Mouse (Mus musculus) forebrain, embryonic 13.5 days (tissue): ENCODE measurements around the gene Grin2c. TPM values are rescaled to one million over a fixed set of nuclear protein-coding genes. Genes with fewer than 3 reads are reported as not detected.

Experiments used
- ATAC-seq: fragments of 200-750 bp; cut with Nextera tagmentation; 2 replicates; pipeline ENCODE4 v1.8.0; 2017
- H3K27ac ChIP-seq: fragments of 300-500 bp; sonication (generic); 2 replicates; pipeline ENCODE4 v1.5.1; 2015; ENCODE audit warnings: inconsistent platforms, mild to moderate bottlenecking, moderate library complexity
- H3K27me3 ChIP-seq: fragments of 300-500 bp; sonication (generic); 2 replicates; pipeline ENCODE4 v1.6.1; 2015; ENCODE audit warnings: mild to moderate bottlenecking, inconsistent platforms
- H3K36me3 ChIP-seq: fragments of 300-500 bp; sonication (generic); 2 replicates; pipeline ENCODE4 v1.6.1; 2015; ENCODE audit warnings: mild to moderate bottlenecking, inconsistent platforms; ENCODE audit not compliant: poor library complexity, severe bottlenecking
- H3K4me1 ChIP-seq: fragments of 300-500 bp; sonication (generic); 2 replicates; pipeline ENCODE4 v1.6.1; 2015; ENCODE audit warnings: inconsistent platforms
- H3K4me2 ChIP-seq: fragments of 300-500 bp; sonication (generic); 2 replicates; pipeline ENCODE4 v1.6.1; 2015; ENCODE audit warnings: inconsistent platforms, mild to moderate bottlenecking, moderate library complexity
- H3K4me3 ChIP-seq: fragments of 300-500 bp; sonication (generic); 2 replicates; pipeline ENCODE4 v1.5.1; 2015; ENCODE audit warnings: mild to moderate bottlenecking, inconsistent platforms
- H3K9ac ChIP-seq: fragments of 300-500 bp; sonication (generic); 2 replicates; pipeline ENCODE4 v1.6.1; 2015; ENCODE audit warnings: mild to moderate bottlenecking, inconsistent platforms
- H3K9me3 ChIP-seq: fragments of 300-500 bp; sonication (generic); replicated peaks from 2 replicates; pipeline ENCODE4 v1.6.1; 2016; ENCODE audit warnings: inconsistent platforms
- WGBS: fragments of 180-500 bp; shearing (Covaris S2); methylation state at CpG from one replicate; pipeline ENCODE4 v1.1.7; 2015; 5-methylcytosine and 5-hydroxymethylcytosine counted together
- polyA plus RNA-seq: library from polyadenylated mRNA; unstranded; fragments of >200 nt; fragmentation: Nextera tagmentation; extraction: Ambion mirVana; gene quantifications from 2 replicates; pipeline ENCODE4 v1.2.1, GENCODE M21; 2015

Grin2c gene
- polyA plus RNA-seq, 1 experiment from 2014 or later: not detected

DNA sequence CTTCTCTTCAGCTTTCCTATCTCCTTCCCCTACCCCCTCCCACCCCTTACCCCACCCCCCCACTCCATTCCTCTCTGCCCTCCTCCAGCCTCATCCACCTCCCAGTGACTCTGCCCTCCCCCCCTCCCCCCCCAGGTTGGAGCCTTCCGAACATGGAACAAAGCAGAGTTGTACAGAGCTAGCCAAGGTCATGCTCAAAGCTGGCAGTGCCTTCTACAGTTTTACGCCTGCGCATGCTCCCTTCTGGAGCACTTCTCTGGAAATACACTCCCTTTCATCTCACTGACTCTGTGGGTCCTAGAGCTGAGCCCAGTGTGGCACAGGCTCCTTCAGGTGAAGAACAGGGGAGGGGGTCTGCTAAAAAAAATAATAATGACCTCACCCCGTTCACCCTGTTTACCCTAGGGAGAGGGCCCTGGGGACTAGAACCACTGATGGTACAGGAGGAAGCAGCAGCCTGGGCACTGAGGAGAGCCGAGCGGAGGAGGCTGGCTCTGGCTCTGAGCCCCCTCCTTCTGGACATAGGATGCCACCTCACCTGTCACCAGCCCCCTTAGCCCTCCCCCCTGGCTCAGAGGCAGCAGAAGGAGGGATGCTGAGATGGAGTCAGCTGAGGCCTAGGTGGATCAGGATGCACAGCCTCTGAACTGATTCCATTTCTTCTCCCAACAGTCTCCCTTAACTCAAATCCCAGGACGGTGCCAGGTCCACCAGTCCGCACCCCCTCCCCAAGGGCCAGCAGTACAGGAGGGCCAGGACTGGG, 15.9 kb upstream of the Grin2c start:
- no peak for ATAC-seq
- Histone ChIP-seq H3K9ac (no peak overlapping the region), H3K27me3 (no peaks in the 10 kb centered on the region), H3K4me1 (peaks cover 13% of the 10 kb centered on the region), H3K9me3 (no peaks in the 10 kb centered on the region), H3K27ac (no peak overlapping the region), H3K36me3 (no peaks in the 10 kb centered on the region), H3K4me2 (no peak overlapping the region), H3K4me3 (no peak overlapping the region)
- WGBS: 85% methylated on average over 8 of the region's 8 CpGs

DNA sequence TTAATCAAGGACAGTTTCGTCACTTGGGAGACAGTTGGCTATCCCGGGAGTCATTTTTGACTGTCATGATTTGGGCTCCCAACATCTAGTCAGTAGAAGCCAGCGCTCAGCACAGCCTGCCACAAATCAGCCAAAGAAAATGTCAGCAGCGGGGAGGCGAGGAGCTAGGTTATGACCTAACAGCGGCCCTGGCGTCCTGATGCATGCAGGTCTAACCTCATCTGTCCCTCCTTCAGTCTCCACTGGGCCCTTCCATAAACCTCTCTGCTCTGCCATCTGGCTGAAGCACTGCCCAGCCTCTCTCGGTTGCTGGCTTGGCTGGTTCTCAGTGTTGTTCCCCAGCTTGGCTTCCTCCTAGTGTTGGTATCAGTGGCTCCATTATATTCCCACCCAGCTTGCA, 15.3 kb upstream of the Grin2c start:
- Histone ChIP-seq H3K4me2 (no peak overlapping the region), H3K27me3 (no peaks in the 10 kb centered on the region), H3K27ac (no peak overlapping the region), H3K36me3 (no peaks in the 10 kb centered on the region), H3K4me3 (no peak overlapping the region), H3K9ac (no peak overlapping the region), H3K9me3 (no peaks in the 10 kb centered on the region), H3K4me1 (peaks cover 17% of the 10 kb centered on the region)
- no peak for ATAC-seq
- WGBS: 81% methylated on average over 8 of the region's 8 CpGs

- Histone ChIP-seq H3K4me2 (no peak overlapping the region), H3K27ac (no peak overlapping the region)
- 63% methylated on average over 1 of the region's 1 CpGs for WGBS
These were observed 12.7 kb upstream of the Grin2c start for GRCm38 (mm10) chr11:115279726-115280125.

DNA sequence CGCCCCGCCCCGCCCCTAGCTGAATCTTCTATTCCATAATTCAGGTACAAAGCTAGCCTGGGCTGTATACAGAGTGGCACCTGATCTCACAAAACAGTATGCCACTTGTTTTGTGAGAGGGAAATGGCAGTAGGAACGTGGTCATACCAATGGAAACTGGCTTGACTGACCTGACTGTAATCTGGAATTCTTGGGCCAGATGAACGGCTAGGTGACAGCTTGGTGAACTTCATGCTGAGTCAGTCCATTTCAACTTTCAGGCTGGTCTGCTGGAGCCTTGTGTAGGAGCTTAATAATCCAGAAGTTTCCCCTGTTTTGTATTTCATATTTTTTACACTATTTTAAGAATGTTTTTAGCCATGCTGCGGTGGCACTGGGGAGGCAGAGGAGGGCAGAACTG, 11.1 kb upstream of the Grin2c start:
- Histone ChIP-seq H3K36me3 (no peaks in the 10 kb centered on the region), H3K9me3 (no peaks in the 10 kb centered on the region), H3K4me1 (peaks cover 26% of the 10 kb centered on the region), H3K9ac (no peak overlapping the region), H3K4me2 (peak overlapping the region; percentile 71), H3K4me3 (no peak overlapping the region), H3K27me3 (no peaks in the 10 kb centered on the region), H3K27ac (no peak overlapping the region)
- no peak for ATAC-seq
- WGBS: 75% methylated on average over 6 of the region's 6 CpGs

More at GRCm38 (mm10) chr11:115279726-115280125, 12.7 kb upstream of the Grin2c start:
- H3K4me1 ChIP-seq: peaks cover 26% of the 10 kb centered on the region
- H3K36me3 ChIP-seq: no peaks in the 10 kb centered on the region
- no peak overlapping the region for H3K4me3 ChIP-seq
- H3K9me3 ChIP-seq: no peaks in the 10 kb centered on the region
- ATAC-seq: no peak
- no peaks in the 10 kb centered on the region for H3K27me3 ChIP-seq
- no peak overlapping the region for H3K9ac ChIP-seq

DNA sequence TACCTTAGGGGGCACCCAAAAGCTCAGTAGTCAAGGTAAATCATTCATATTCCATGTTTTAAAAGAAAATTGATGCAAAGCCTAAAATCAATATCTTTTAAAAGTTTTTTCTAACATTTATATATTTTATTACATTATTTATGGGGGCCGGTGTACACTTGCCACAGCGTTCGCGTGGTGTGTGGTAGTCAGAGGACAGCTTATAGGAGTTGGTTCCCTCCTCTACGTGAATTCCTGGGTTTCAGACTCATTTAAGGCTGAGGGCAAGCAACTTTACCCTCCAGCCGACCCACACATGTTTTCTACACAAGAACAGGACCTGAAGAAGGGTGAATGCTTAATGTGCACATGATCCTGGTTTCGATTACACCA, 10.5 kb upstream of the Grin2c start:
- no peaks in the 10 kb centered on the region for H3K36me3 ChIP-seq
- peak overlapping the region; percentile 71 for H3K4me2 ChIP-seq
- ATAC-seq: no peak
- H3K9me3 ChIP-seq: no peaks in the 10 kb centered on the region
- H3K9ac ChIP-seq: peak overlapping the region; percentile 66
- WGBS: 23% methylated on average over 7 of the region's 7 CpGs
- peak overlapping the region; percentile 67 for H3K4me3 ChIP-seq
- H3K27ac ChIP-seq: peak overlapping the region; percentile 72
- H3K4me1 ChIP-seq: peaks cover 26% of the 10 kb centered on the region
- H3K27me3 ChIP-seq: no peaks in the 10 kb centered on the region

GRCm38 (mm10) chr11:115276780-115277603, 9.9 kb upstream of the Grin2c start, which contains the start of gene Fdxr:
Fdxr (minus strand) TSS chr11:115277050.
- no peaks in the 10 kb centered on the region for H3K9me3 ChIP-seq

DNA sequence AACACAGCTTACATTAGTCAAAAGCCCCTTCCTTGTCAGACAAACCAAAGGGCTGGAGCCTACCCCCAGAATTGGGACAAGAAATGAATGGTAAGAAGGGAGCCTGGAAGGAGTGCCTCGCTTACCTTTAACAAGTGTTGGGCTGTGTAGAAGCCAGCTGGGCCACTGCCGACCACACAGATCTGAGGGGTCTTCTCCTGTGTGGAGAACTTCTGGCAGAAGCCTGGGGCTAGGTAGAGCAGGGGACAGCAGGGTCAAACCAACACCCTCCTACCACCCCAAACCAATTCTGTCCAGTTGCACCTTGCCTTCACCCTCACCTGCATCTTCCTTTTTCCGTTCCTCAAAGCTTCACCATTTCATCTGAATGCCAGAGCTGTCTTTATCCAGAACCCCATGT, 8.9 kb upstream of the Grin2c start:
- Histone ChIP-seq H3K4me3 (peak overlapping the region; percentile 67), H3K9ac (peak overlapping the region; percentile 80), H3K4me2 (peak overlapping the region; percentile 83), H3K4me1 (peaks cover 26% of the 10 kb centered on the region), H3K27me3 (no peaks in the 10 kb centered on the region), H3K36me3 (0 out of 2 replicates have a peak, but pooled peaks cover 7% of the 10 kb centered on the region), H3K9me3 (no peaks in the 10 kb centered on the region), H3K27ac (peak overlapping the region; percentile 86; the same call in 1 of the 2 replicates)
- WGBS: 66% methylated on average over 3 of the region's 3 CpGs
- ATAC-seq: no peak

More at GRCm38 (mm10) chr11:115276780-115277603, 9.9 kb upstream of the Grin2c start, which contains the start of gene Fdxr:
- Histone ChIP-seq H3K4me3 (peak within 1 kb of the TSS; percentile 67), H3K4me1 (peaks cover 26% of the 10 kb centered on the region), H3K27ac (peak within 1 kb of the TSS; percentile 86), H3K4me2 (peak within 1 kb of the TSS; percentile 83), H3K27me3 (no peaks in the 10 kb centered on the region), H3K9ac (peak within 1 kb of the TSS; percentile 80), H3K36me3 (no peaks in the 10 kb centered on the region)
- under 1% methylated on average over 42 of the region's 42 CpGs for WGBS
- ATAC-seq: peak; percentile 96

DNA sequence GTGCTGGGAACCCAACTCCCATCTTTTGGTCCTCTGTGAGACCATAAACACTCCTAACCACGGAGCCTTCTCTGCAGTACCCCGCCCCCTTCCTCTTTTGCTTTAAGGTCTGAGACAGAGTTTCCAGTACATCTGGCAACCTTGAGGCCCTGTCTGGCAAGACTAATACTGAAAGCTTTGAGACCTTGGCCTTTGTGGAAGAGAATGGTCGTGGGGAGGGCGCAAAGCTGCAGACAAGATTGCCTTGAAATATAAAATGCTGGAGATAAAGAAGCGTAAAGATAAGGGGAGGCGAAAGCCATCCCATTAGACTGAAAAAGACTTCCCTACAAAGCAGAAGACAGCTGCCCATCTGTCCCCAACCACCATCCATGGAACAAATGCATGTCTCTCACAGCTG, 8.5 kb upstream of the Grin2c start:
- peak overlapping the region; percentile 83 for H3K4me2 ChIP-seq
- H3K27ac ChIP-seq: no peak overlapping the region
- 0 out of 2 replicates have a peak, but pooled peaks cover 7% of the 10 kb centered on the region for H3K36me3 ChIP-seq
- H3K9me3 ChIP-seq: no peaks in the 10 kb centered on the region
- H3K9ac ChIP-seq: 0 out of 2 replicates have a peak overlapping the region, but pooled peaks have one; percentile 80
- WGBS: 86% methylated on average over 6 of the region's 6 CpGs
- H3K27me3 ChIP-seq: no peaks in the 10 kb centered on the region
- ATAC-seq: no peak
- H3K4me1 ChIP-seq: peaks cover 26% of the 10 kb centered on the region
- peak overlapping the region; percentile 67; the same call in 1 of the 2 replicates for H3K4me3 ChIP-seq

- Histone ChIP-seq H3K27ac (no peak overlapping the region), H3K4me1 (peaks cover 30% of the 10 kb centered on the region), H3K4me2 (no peak overlapping the region), H3K27me3 (no peaks in the 10 kb centered on the region), H3K36me3 (0 out of 2 replicates have a peak, but pooled peaks cover 7% of the 10 kb centered on the region), H3K4me3 (no peak overlapping the region), H3K9me3 (no peaks in the 10 kb centered on the region), H3K9ac (no peak overlapping the region)
- no peak for ATAC-seq
- 92% methylated on average over 6 of the region's 6 CpGs for WGBS
These were observed 7.7 kb upstream of the Grin2c start for GRCm38 (mm10) chr11:115274771-115275170.

DNA sequence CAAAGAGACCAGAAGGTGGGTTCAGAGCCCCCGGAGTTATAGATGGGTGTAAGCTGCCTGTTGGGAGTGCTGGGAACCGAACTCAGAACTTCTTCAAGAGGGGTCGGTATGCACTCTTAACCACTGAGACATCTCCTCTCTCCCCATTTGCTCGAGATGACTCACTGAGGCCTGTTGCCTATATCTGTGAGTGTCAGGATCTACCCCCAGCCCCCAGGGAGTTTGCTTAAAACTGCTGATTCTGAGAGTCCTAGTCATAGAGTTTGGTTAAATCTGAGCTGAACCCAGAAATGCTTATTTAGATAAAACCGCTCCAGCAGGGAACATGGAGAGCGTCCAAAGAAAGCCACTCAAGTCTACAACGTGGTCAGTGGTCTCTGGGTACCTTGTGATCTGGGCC, 7.1 kb upstream of the Grin2c start:
- Histone ChIP-seq H3K27me3 (peaks cover 2% of the 10 kb centered on the region; the same call in 1 of the 2 replicates), H3K9me3 (no peaks in the 10 kb centered on the region), H3K27ac (no peak overlapping the region), H3K36me3 (peaks cover 12% of the 10 kb centered on the region), H3K9ac (no peak overlapping the region), H3K4me2 (no peak overlapping the region), H3K4me1 (peaks cover 30% of the 10 kb centered on the region), H3K4me3 (no peak overlapping the region)
- ATAC-seq: no peak
- WGBS: 88% methylated on average over 7 of the region's 7 CpGs

GRCm38 (mm10) chr11:115273735-115274134, 6.7 kb upstream of the Grin2c start:
- Histone ChIP-seq H3K4me2 (no peak overlapping the region), H3K9me3 (no peaks in the 10 kb centered on the region), H3K4me1 (peaks cover 30% of the 10 kb centered on the region), H3K36me3 (peaks cover 16% of the 10 kb centered on the region), H3K27ac (no peak overlapping the region), H3K27me3 (peaks cover 6% of the 10 kb centered on the region), H3K4me3 (no peak overlapping the region), H3K9ac (no peak overlapping the region)
- WGBS: 79% methylated on average over 7 of the region's 7 CpGs
- no peak for ATAC-seq

DNA sequence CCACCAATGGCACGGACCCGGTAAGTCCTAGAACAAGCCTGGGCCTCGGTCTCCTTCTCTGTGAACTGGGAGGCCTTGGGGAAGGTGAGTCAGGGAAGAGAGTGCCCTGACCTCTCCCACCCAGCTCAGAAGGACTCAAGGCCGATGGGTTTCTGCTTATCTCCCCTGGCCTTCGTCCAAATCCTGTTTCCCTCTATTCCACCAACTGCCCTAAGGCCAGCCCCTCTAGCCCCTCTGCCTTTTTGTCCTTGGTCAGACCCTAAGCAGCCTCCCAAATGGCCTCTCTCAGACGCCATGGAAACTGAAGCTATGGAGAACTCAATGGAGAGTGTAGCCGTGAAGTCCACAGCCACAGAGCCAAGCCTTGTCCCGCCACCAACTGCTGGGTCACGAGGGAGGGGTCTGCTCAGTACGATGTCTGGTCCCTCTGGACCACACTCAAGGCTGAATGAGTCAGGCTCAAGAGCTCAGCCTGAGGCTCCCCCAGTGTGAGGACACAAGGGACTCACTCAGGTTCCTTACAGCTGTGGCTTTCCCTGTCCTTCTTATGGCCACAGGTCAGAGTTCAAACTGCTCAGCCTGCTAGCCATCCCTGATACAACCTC, 6.0 kb upstream of the Grin2c start:
- no peak overlapping the region for H3K27ac ChIP-seq
- peaks cover 14% of the 10 kb centered on the region for H3K27me3 ChIP-seq
- H3K9me3 ChIP-seq: no peaks in the 10 kb centered on the region
- H3K4me2 ChIP-seq: no peak overlapping the region
- no peak overlapping the region for H3K4me3 ChIP-seq
- H3K9ac ChIP-seq: no peak overlapping the region
- H3K4me1 ChIP-seq: peaks cover 27% of the 10 kb centered on the region
- 75% methylated on average over 10 of the region's 10 CpGs for WGBS
- no peak for ATAC-seq
- peaks cover 23% of the 10 kb centered on the region for H3K36me3 ChIP-seq
